Mouse (Mus musculus) E14TG2a.4 (cell line): ENCODE measurements around the gene Lmntd2.

Source experiments
- H3K27me3 ChIP-seq: 2 replicates; pipeline ENCODE4 v1.6.1; 2014; ENCODE audit warnings: low read length, control low read depth; ENCODE audit not compliant: insufficient read depth
- H3K36me3 ChIP-seq: 2 replicates; pipeline ENCODE4 v1.6.1; 2014; ENCODE audit warnings: low read length, control low read depth; ENCODE audit not compliant: insufficient read depth
- H3K4me1 ChIP-seq: replicated peaks from 2 replicates; pipeline ENCODE4 v1.6.1; 2014; ENCODE audit warnings: low read depth, low read length, control low read depth
- H3K4me3 ChIP-seq: replicated peaks from 2 replicates; pipeline ENCODE4 v1.5.1; 2014; ENCODE audit warnings: mild to moderate bottlenecking, low read length
- H3K9me3 ChIP-seq: 2 replicates; pipeline ENCODE4 v1.6.1; 2014; ENCODE audit warnings: low read length, control low read depth
- CTCF ChIP-seq: conservative IDR thresholded peaks from 2 replicates; pipeline ENCODE4 v1.5.1; 2014; ENCODE audit warnings: low read length
- NANOG ChIP-seq: IDR thresholded peaks from 2 replicates; pipeline ENCODE4 v1.6.1; 2014; ENCODE audit warnings: borderline replicate concordance, low read length, mixed read lengths
- POU5F1 ChIP-seq: IDR thresholded peaks from 2 replicates; pipeline ENCODE4 v1.6.1; 2014; ENCODE audit warnings: low read length, borderline replicate concordance

Gene Lmntd2

GRCm38 (mm10) chr7:141228279-141229067 lies 14.6 kb upstream of the Lmntd2 start, which contains the start of gene Phrf1:
Phrf1 (plus strand) TSS chr7:141228784.
- no peak for TF ChIP-seq NANOG
- TF ChIP-seq POU5F1, result no peak
- TF ChIP-seq CTCF, result peak; percentile 97
- H3K9me3 ChIP-seq, result no peaks in the 10 kb centered on the region
- H3K36me3 ChIP-seq, result peaks cover 38% of the 10 kb centered on the region
- no peaks in the 10 kb centered on the region for H3K27me3 ChIP-seq
- H3K4me1 ChIP-seq, result peaks cover 36% of the 10 kb centered on the region
- peak within 1 kb of the TSS; percentile 100 for H3K4me3 ChIP-seq

GRCm38 (mm10) chr7:141227796-141228195 lies 13.9 kb upstream of the Lmntd2 start:
- peaks cover 41% of the 10 kb centered on the region for H3K4me1 ChIP-seq
- no peaks in the 10 kb centered on the region for H3K27me3 ChIP-seq
- peak overlapping the region; percentile 100 for H3K4me3 ChIP-seq
- H3K36me3 ChIP-seq, result peaks cover 32% of the 10 kb centered on the region
- TF ChIP-seq POU5F1, result no peak
- no peak for TF ChIP-seq NANOG
- TF ChIP-seq CTCF, result no peak
- no peaks in the 10 kb centered on the region for H3K9me3 ChIP-seq

- Histone ChIP-seq H3K9me3 (no peaks in the 10 kb centered on the region), H3K4me3 (no peak overlapping the region), H3K27me3 (no peaks in the 10 kb centered on the region), H3K4me1 (peaks cover 43% of the 10 kb centered on the region), H3K36me3 (peaks cover 19% of the 10 kb centered on the region)
- no peak for TF ChIP-seq POU5F1
- TF ChIP-seq CTCF, result peak; percentile 41
Measured at GRCm38 (mm10) chr7:141226535-141226934, 12.7 kb upstream of the Lmntd2 start.

GRCm38 (mm10) chr7:141222696-141223215 lies 8.9 kb upstream of the Lmntd2 start:
- Histone ChIP-seq H3K36me3 (peaks cover 33% of the 10 kb centered on the region), H3K4me1 (peaks cover 51% of the 10 kb centered on the region), H3K27me3 (no peaks in the 10 kb centered on the region), H3K4me3 (peak overlapping the region; percentile 94), H3K9me3 (no peaks in the 10 kb centered on the region)
- TF ChIP-seq NANOG (no peak), POU5F1 (no peak), CTCF (no peak)

- Histone ChIP-seq H3K9me3 (no peaks in the 10 kb centered on the region), H3K27me3 (no peaks in the 10 kb centered on the region), H3K36me3 (peaks cover 40% of the 10 kb centered on the region), H3K4me1 (peaks cover 57% of the 10 kb centered on the region), H3K4me3 (peak overlapping the region; percentile 94)
- no peak for TF ChIP-seq CTCF
- TF ChIP-seq POU5F1, result no peak
- TF ChIP-seq NANOG, result no peak
Measured at GRCm38 (mm10) chr7:141222126-141222467, 8.2 kb upstream of the Lmntd2 start.

- peaks cover 45% of the 10 kb centered on the region for H3K36me3 ChIP-seq
- peaks cover 63% of the 10 kb centered on the region for H3K4me1 ChIP-seq
- no peaks in the 10 kb centered on the region for H3K27me3 ChIP-seq
- peak overlapping the region; percentile 94 for H3K4me3 ChIP-seq
- H3K9me3 ChIP-seq, result no peaks in the 10 kb centered on the region
- TF ChIP-seq POU5F1 (no peak), CTCF (no peak), NANOG (no peak)
Measured at GRCm38 (mm10) chr7:141221249-141222125, 7.6 kb upstream of the Lmntd2 start.

- Histone ChIP-seq H3K9me3 (no peaks in the 10 kb centered on the region), H3K4me3 (peak overlapping the region; percentile 94), H3K36me3 (peaks cover 45% of the 10 kb centered on the region), H3K27me3 (no peaks in the 10 kb centered on the region), H3K4me1 (peaks cover 67% of the 10 kb centered on the region)
- no peak for TF ChIP-seq CTCF
- no peak for TF ChIP-seq POU5F1
- TF ChIP-seq NANOG, result no peak
Measured at GRCm38 (mm10) chr7:141220377-141220776, 6.5 kb upstream of the Lmntd2 start.

GRCm38 (mm10) chr7:141219558-141220099 lies 5.7 kb upstream of the Lmntd2 start:
- Histone ChIP-seq H3K4me1 (peaks cover 74% of the 10 kb centered on the region), H3K4me3 (peak overlapping the region; percentile 94), H3K27me3 (no peaks in the 10 kb centered on the region), H3K36me3 (peaks cover 45% of the 10 kb centered on the region), H3K9me3 (no peaks in the 10 kb centered on the region)
- no peak for TF ChIP-seq POU5F1
- no peak for TF ChIP-seq NANOG
- no peak for TF ChIP-seq CTCF
